Mouse (Mus musculus): ENCODE measurements around the gene Zc3h10.

Gene Zc3h10

DNA sequence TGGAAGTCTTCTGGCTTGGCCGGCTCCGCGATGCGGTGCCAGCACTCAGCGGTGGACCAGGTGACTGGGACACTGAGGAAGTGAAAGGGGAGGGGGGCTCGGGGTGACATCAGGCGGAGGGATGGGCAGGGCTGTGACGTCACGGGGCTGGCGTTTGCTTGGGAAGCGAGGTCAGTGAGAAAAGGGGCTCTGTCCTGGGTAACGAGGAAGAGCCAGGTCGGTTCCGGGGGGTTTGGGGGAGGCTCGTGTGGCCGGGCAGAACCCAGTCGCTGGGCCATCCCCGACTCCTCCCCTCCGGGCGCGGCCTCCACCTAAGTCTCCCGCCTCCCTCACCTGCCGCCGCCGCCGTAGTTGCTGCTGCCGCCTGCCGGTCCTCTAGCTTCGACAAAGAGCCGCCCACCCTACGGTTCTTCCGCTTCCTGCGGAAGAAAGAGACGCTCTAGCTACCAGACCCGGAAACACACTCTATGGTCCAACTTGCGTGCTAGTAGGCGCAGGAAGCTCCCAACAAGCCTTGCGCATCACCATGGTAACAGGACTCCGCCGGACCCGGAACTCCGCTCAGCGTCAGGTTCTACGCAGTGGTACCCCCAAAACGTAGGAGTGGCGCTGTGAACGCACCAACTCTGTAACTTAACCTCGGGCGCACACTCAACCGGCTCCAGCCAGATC lies at the start of gene Zc3h10:
Gene Zc3h10, minus strand, starts transcription at position 414 of the 672 bp plus-strand sequence.
- peak; percentile 84 for ATAC-seq (ENCODE audit: low TSS enrichment)

DNA sequence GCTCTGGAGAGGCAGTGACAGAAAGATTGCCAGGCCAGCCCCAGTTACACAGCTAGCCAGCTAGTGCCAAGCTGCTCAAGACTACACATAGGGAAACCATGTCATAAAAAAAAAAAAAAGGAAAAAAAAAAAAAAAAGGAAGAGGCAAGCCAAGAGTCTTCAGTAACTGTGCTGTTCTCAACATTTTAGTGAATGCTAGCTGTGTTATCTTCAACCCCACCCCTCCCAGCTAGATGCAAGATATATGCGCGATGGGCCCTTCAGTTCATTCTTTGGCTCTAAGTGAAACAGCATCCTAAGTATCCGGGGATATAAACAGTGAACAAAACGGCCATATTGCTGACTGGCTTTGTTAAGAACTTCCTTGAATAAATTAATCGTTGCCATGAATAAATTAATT lies 45.2 kb upstream of the Zc3h10 start:
- no peak for ATAC-seq (ENCODE audit: low TSS enrichment)

DNA sequence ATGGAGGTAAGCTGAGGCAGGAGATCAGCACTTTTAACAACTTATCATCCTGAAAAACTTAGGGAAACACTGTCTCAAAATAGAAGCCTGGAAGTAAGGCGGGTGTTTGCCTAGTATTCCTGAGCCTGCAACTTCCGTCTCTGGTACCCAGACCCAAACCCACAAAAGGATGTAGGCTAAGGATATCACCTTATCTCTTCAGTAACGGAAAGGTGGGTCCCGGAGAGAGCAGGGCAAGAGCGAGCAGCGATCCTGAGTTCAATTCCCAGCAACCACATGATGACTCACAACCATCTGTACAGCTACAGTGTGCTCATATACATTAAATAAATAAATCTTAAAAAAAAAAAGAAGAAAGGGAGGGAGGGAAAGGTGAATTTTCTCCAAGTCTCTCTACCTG lies 43.9 kb upstream of the Zc3h10 start:
- ATAC-seq (ENCODE audit: low TSS enrichment): no peak

DNA sequence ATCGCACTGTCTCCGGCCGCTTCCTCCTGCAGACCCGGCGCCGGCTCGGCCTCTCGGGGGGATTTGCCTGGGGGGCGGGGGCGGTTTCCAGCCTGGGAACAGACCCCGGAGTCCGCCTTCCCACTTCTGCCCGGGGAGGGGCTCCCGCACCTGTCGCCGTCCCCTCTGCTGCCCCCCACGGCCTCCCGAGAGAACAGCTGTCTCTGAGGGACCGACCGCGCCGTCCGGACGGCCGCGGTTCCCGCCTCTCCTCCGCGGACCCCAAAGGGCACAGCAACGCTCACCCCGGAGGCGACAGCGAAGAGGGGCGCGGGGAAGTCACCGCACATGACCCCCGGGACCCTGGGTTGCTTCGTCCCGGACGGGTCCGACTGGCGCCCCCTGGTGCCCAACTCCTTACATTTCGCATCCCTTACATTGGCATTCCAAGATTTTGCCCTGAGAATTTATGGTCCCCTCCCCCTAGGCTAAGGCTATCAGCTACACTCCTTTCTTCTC lies 42.7 kb upstream of the Zc3h10 start:
- peak; percentile 62; the same call in 1 of the 2 replicates for ATAC-seq (ENCODE audit: low TSS enrichment)

DNA sequence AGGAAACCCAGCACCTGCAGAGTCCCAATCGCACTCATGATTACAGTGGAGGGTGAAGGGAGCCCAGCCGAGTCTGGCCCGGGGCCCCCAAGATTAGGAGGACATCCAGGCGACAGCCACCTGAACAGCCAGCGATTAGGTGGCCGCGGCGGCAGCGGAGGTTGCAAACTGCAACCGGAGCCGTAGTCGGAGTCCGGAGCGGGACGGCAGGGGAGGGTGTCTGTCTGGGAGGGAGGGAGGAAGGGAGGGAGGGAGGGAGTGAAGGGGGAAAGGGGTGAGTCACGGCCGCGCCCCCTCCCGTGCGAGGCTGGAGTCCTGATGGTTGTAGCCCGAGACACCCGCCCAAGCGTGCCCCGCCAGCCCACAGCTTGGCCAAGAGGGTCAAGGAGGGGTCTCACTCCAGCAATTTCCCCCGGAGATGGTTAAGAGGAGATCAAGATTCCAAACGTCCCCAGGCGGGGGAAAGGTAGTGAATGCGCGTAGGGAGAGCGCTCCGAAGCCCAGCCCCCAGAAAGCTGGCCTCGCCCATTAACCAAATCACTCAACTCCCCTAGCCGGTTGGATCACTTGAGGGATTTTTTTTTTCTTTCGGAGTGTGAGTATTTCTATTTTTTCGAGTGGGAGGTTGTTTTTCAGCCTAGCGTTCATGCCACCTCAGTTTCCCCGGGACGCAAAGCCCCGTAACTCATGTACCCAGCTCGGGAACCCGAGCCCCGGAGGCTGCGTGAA lies 42.1 kb upstream of the Zc3h10 start, which contains the start of gene Erbb3:
Gene Erbb3, minus strand, starts transcription at position 189 of the 729 bp plus-strand sequence.
- ATAC-seq (ENCODE audit: low TSS enrichment): peak; percentile 35; the same call in 1 of the 2 replicates

DNA sequence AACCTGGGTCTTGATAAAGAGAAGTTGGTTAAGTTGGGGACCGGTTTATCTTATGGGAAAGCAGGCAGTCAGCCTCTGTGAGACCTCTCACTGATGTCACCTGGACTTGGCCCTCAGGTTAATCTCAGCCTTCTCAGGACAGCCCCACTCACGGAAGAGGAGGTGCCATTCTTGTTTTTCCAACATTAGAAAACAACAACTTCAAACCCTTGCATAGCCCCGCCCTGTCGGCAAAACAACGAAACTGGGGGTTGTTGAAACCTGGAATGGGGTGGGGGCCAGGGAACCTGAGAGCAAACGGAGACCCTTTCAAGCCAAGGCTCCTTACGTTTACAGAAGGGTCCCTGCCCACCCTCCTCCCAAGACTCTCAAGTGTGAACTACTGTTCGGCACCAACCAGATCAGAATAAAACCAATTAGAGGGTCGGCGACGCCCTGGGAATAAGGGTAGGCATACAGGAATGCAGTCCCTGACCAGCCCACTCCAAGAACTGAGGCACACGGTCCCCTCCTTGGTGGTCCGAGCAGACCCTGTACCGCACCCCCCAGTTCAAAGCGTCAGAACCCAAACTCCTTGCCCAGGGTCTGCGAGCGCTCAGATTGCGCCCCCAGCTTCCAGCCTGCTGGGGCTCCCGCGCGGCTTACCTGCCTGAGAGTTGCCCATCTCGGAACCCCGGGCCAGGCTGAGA lies 41.3 kb upstream of the Zc3h10 start:
- no peak for ATAC-seq (ENCODE audit: low TSS enrichment)

DNA sequence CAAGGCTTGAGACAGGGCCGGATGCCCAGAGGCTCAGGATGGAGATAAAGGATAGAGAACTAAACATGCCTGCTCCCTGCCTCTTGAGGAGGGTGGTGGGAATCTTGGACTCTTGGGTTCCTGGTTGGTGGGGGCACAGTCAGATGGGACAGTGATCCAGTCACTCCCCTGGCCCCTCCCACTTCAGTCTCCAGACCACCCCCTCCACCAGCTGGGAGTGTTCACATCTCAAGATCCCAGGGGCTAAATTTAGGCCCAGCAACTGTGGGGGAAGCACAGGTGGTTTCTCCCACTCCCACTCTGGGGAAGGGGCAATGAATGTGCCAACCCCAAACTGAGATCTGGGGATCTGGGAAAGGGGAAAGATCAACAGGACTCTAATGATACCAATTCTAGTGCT lies 40.6 kb upstream of the Zc3h10 start:
- ATAC-seq (ENCODE audit: low TSS enrichment): no peak

DNA sequence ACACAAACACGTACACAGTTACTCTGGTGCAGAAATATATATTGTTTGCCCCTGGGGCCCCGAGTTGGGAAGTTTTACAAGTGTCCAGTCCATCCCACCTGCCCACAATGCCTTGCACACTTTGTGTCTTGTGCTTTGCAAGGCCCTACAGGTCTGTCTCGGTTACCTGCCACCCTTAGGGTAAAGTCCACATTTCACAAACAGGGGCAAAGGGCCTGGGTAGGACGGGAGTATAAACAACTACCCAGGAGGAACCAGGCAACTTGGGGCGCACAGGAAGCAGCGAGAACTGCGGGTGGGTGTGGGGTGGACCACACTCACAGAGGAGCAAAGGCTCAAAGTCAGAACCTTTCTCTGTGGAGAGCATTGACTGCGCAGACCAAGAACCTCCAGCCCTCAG lies 40.1 kb upstream of the Zc3h10 start:
- ATAC-seq (ENCODE audit: low TSS enrichment): no peak

DNA sequence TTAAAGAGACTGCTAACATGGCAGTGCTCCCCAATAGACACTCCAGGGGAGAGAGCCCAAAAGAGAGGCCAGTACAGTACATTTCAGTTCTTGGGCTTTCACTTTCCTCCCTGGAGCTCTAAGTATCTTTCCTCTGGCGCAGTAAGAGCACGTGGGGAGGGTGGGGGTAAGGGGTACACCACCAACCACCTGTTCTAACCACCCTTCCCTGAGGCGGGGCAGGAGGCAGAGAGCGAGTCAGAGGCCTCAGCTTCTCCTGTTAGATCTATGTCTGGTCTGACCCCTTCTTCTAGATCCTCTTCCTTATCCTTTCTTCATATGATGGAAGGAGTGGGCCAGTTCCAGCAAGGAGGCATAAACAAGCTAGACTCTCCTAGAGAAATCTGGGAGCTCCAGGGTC lies 39.5 kb upstream of the Zc3h10 start:
- no peak for ATAC-seq (ENCODE audit: low TSS enrichment)

DNA sequence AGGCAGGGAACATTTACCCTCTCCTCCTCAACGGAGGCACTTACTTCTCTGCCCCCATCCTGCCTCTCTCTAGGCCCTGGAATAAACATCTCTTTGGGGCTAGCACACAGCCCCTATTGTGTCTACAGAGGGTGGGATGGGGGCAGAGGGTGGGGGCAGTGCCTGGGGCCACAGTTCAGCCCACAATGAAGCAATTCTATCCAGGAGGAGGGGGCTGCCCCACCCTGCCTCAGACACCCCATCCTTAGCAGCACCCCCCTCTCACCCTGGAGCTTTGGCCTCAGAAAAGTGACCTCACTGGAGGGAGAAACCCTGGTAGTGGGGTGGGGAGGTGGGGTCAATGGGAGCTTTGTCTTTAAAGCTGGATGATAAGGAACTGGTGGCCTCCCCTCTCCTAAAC lies 39.0 kb upstream of the Zc3h10 start:
- ATAC-seq (ENCODE audit: low TSS enrichment): 0 out of 2 replicates have a peak, but pooled peaks have one; percentile 16

DNA sequence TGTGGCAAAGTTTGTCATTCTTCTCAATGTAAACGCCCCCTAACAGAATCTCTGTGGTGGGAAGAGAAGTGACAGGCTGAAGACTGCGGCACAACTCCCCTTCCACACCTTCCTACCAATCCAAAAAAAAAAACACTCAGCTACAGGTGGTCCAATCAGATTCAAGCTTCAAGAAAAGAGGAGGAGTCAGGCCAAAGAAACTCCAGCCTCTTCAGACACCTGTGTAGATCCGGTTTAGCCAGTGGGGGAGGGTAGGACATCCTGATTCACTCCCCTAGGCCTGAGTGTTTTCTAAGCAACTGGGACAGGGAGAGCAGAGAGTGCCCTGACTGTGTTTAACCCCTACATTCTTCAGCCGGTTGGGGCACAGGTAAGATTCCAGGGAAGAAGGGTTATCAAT lies 36.8 kb upstream of the Zc3h10 start:
- no peak for ATAC-seq (ENCODE audit: low TSS enrichment)

DNA sequence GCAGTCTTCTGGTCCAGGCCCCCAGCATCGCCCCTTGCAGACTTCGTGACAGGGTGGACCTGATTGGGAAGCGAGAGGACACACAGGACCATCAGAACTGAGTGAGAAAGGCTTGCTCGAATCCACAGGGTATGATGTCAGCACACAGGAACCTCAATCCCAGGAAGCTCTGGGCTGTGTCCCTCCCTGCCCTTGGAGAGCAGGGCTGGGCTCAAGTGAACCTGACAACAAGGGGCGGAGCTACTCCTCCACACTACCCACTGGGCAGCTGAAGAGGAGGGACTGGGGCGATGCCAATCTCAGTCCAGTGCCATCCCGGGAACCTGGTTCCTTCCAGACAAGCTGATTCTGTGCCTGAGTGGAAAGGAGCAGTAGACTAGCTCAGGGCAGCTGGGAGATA lies 36.1 kb upstream of the Zc3h10 start:
- ATAC-seq (ENCODE audit: low TSS enrichment): 0 out of 2 replicates have a peak, but pooled peaks have one; percentile 29

DNA sequence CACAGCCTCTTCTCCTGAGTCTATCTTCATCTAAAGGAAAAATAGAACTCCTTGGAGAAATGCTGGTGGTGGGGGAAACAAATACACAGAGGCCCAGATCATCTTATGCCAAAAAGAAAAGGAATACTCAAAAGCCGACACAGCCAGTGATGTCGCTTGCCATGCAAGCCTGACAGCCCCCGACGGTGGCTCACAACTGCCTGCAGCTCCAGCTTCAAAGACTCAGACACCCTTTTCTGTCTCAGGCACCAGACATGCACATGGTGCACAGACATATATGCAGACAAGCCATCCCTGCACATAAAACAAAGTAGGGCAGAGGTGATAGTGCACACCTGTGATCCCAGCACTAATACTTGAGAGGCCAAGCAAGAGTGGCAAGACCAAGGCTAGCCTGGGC lies 32.2 kb upstream of the Zc3h10 start:
- ATAC-seq (ENCODE audit: low TSS enrichment): no peak

DNA sequence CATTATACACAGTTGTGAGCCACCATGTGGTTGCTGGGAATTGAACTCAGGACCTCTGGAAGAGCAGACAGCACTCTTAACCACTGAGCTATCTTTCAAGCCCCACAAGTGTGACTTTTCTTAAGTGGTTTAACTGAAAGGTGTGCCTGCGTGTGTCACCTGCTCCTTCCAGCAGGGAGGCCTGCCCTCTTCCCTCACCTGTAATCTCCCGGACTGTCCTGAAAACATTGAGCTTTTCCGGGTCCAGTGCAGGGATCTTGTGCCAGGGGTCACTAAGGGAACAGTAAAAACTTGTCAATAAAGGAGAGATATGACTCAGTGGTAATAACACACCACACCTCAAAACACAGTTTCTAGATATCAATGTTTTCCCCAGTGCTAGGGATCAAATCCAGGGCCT lies 31.7 kb upstream of the Zc3h10 start:
- ATAC-seq (ENCODE audit: low TSS enrichment): no peak

DNA sequence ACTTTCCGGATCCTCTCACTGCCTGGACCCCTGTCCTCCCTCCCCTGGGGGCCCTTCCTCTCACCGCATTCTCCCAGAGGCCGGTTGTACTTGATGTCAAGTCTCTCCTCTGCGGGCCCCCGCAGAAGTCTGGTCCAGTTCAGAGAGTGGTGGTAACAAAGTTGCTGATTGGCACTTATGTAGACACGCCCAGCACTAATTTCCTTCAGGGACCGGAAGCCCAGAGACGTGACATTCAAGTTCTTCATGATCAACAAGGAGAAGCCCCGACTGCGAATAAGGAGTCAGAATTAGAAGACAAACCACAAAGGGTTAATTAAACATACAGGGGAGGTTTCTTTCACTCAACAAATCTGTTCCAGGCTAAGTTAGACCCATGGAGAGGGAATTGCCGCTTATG lies 30.8 kb upstream of the Zc3h10 start:
- ATAC-seq (ENCODE audit: low TSS enrichment): no peak

DNA sequence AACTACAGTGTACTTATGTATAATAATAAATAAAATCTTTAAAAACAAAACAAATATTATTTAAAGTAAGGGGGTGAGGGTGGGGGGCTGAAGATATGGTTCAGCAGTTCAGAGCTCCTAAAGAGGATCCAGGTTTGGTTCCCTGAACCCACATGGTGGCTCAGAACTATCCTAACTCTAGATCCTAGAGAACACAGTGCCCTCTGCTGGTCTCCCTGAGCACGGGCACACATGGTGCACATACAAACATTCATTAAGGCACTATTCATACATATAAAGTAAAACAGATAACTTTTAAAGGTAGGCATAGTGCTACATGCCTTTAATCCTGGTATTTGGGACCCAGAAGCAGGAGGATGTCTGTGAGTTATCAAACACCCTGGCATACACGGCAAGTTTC lies 27.5 kb upstream of the Zc3h10 start:
- no peak for ATAC-seq (ENCODE audit: low TSS enrichment)

DNA sequence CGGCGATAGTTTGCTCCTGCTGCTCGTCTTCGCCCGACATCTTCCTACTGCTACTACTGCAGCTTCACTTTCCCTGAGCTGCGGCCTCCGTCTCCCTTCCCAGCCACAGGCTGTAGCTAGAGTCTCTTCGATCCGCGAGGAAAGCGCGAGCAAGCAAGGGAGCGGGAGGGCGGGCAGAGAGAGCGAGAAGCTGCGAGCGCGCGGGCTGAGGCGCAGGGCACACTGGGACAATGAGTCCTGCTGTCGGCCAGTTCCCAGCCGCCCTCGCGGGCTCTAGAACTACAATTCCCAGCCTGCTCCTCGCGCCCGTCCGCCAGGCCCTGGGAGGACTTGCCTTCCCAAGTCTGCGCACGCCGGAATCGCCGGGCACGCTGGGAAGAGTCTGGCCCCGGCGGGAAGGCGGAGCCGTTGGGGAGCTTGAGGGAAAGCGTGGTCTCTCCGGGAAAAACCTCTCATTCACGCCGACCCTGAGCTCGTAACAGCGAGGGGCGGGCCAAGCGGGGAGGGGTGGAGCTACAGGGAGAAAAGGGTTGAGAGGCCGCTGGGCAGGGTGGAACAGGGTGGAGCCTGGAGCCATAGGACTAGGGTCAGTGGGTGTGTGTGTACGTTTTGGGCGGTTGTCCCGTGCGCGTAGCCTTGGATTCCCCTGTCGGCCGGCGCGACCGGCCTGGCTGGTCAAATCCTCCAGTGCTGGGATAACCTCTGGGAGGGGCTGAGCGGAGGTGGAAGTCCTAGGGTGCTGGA lies 18.4 kb upstream of the Zc3h10 start, which contains the start of gene Pa2g4:
Gene Pa2g4, minus strand, starts transcription at position 200 of the 744 bp plus-strand sequence.
- peak; percentile 96 for ATAC-seq (ENCODE audit: low TSS enrichment)

DNA sequence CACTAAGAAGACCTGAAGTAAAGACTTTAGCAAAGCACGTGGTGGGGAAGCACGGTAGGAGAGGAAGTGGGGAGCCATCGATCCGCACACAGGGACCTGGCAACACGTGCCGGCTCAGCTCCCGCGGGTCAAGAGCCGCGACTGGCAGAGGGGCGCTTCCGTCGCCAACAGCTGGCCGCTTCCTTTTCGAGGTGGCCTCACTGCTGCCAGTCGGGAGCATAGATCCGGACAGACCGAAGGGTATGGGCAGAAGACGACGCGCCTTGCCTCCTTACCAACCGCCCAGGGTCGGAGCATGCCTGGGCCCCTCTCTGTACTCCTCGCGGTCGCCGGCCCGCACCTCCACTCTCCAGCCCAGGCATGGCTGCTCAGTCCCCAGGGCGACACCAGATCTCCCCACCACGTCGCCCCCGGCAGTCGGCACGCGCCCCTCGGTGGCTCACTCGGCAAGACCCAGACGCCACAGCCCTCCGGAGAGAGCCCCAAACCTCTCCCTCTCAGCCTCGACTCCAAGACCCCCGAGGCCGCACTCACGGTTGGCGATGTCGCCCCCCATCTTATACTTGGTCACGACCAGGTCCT lies 17.7 kb upstream of the Zc3h10 start:
- peak; percentile 20; the same call in 1 of the 2 replicates for ATAC-seq (ENCODE audit: low TSS enrichment)

DNA sequence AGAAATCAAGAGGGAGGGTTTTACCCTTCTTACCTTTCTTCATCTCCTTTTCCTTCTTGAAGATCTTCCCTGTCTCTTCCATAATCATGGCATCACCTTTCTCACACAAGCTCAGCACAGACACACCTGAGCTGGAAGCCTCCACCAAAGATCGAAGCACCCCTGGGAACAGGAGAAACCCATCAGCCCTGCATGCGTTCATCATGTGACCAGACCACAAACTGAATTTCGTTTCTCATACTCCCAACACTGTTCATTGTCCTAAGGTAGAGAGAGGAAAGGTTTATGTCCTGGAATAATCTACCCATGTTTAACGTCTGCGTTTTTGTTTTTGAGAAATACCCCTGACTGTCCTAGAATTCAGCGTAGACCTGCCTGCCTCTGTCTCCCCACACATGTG lies 16.0 kb upstream of the Zc3h10 start:
- ATAC-seq (ENCODE audit: low TSS enrichment): no peak

DNA sequence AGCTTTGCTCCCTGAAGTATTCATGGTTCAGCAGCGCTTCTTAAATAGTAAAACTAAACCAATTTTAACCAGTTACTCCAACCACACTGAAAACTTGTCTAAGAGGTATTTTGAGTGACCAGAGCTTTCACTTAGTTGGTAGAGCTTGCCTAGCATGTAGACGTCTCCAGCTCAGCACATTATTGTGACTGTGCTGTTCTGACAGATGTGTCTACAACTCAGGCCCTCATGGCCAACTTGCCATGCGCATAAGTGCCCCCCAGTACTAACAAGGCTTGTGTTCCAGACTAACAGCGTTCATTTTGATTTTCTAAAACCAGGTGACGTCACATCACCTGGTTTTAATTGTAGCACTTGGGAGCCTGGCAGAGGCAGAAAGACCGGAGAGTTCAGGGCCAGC lies 9.4 kb upstream of the Zc3h10 start:
- ATAC-seq (ENCODE audit: low TSS enrichment): no peak

DNA sequence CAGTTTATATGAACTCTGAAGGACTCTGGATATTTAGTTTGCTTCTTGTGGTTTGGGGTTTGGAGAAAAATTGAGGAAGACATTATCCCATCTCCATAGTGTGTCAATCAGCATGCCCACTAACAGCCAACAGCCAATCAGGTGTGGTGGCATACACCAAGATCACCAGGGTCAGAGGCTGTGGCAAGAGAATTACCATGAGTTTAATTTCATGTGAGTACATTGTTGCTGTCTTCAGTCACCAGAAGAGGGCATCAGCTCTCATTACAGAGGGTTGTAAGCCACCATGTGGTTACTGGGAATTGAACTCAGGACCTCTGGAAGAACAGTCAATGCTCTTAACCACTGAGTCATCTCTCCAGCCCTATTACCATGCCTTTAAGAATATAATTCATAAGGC lies 8.7 kb upstream of the Zc3h10 start:
- ATAC-seq (ENCODE audit: low TSS enrichment): no peak
